Mouse (Mus musculus): ENCODE data around the gene Anks6. TPM values are rescaled to one million over a fixed set of nuclear protein-coding genes. Genes with fewer than 3 reads are reported as not detected.
A peak's percentile ranks its signal among the peaks of the same experiment; 100 is the strongest.

Anks6 gene
- total RNA-seq, 2 experiments from 2014 or later: 10.6 to 13.1 TPM

DNA sequence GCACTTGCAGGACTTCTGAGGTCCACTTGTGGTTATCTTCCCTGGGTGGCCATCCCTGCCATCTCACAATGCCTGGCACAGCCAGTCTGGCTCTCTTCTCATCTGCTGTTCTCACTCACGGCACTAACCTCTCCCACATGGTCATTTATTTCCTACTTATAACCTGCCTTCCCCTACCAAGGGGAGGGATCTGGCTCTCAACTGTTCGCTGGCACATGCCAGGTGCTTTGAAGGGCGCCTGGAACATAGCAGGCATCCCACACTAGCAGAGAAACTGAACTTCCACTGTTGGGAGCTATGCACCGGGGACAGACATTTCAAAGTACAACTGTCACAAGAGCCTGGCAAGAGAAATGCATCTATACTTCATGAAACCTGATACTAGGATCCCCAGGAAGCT lies 9.5 kb downstream of the Anks6 start:
- no peak for DNase-seq (ENCODE audit: low spot score in 2 of 2)

DNA sequence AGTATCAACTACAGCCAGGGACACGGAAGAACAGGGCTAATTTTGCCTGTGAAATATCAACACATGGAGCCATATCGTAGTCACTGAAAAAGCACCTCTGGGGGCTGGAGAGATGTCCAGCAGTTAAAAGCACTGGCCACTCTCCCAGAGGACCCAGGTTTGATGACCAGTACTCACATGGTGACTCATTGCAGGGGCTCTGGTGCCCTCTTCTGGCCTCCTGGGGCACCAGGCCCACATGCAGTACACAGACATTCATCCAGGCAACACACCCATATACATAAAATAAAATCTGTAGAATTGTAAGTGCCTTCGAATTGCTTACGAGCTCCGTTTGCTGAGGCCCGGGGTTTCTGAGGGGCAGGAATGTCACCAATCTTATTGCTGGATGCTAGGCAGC lies 10.3 kb downstream of the Anks6 start:
- DNase-seq (ENCODE audit: low spot score in 2 of 2): no peak

DNA sequence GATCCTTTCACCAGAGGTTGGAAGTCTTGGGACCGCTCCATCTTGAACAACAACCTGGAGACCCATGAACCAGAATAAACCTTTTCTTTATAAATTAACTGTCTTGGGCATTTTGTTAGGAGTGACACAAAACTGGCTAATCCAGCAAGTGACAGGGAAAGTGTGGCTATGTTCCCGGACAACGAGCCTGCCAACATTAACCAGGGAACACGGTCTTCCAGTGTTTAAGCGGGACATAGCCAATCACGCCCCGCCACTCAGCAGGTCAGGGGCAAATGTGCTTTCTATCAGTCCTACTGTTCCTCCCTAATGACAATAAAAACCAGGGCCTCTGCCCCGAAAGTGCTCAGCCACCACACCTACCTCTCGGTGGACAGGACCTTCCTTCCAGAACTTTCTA lies 13.4 kb downstream of the Anks6 start:
- no peak for DNase-seq (ENCODE audit: low spot score in 2 of 2)

DNA sequence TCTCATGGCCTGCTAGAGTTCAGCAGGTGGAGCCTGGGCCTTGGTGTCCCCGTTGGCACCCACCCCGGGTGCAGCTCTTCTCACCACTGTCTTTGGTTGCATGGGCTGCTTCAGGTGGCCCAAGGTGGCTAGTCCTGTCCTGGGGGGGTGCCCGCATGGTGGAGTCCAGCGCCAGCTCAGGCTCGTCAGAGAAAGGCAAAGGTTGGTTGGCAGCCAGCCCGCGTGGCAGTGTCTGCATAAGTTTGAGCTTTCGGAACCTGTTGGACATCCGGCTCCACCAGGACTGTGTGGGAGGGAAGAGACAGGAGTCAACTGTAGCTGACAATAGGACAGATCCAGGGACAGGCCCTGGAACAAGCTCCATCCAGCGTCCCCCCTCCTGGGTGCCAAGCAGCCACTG lies 17.6 kb downstream of the Anks6 start:
- DNase-seq (ENCODE audit: low spot score in 2 of 2): no peak

DNA sequence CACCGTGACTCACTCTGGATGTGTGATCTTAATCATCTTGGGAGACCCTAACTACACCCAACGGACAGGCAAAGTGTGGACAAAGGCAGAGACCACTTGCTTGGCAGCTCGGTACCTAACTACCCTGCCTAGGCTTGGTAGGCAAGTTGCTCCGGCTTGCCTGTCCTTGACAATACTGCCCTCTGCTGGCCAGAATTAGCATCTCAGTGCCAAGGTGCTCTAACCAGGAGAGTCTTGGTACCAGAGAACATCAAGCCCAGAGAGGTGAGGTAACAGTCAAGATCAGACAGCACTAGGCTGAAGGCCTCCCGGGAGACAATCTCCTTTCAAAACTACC lies 19.9 kb downstream of the Anks6 start:
- DNase-seq (ENCODE audit: low spot score in 2 of 2): no peak

DNA sequence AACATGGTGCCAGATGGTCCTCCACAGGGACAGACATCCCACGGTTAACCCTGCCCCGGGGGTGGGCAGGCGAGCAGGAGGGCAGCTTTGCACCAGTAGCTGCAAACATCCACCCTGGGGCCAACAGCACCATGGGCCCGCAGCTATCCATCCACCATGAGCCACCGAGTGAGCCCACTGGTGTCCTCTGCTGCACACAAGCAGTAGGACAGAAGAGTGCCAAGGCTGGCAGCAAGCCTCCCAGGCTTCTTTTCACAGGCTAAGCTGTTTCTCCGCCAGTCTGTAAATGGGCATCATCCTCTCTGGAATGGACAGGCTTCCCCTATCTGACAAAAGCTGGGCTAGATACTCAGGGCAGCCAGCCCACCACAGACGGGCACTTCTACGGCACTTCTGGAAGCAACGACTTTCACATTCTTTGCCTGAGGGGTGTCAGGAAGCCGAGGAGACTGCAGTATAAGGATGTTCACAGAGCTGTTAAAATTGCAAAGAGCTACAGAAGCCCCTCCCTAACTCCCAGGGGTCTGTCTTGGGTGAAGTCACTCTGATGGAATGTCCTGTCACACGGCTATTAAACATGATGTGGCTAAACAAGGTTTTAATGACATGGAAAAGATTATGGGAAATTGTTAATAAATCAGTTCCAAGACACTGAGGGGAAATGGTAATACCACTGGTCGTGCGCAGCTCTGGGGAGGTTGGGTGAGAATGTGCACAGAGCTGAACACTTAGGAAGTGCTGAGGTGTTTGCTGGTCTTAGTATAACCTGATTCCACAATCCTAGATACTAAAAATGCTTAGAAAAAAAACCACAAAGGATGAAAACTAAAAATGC lies 20.5 kb downstream of the Anks6 start:
- no peak for DNase-seq (ENCODE audit: low spot score in 2 of 2)

DNA sequence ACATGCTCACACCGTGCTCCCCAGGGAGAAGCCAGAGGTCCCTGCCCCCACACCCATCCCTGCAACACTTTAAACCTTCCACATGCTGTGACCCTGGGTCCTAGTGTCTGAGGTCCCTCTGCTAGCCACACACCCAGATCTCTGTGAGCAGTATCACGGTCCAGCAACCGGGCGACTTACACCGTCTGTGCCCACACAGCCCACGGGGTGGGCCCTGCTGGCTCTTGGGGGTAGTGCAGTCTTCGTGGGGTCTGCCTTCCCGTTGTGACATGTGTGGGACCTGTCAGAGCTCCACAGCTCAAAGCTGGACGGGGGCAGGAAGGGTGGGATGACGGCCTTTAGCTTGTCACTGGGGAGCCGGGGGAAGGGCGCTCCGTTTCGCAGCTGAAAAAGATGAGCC lies 21.7 kb downstream of the Anks6 start:
- no peak for DNase-seq (ENCODE audit: low spot score in 2 of 2)

DNA sequence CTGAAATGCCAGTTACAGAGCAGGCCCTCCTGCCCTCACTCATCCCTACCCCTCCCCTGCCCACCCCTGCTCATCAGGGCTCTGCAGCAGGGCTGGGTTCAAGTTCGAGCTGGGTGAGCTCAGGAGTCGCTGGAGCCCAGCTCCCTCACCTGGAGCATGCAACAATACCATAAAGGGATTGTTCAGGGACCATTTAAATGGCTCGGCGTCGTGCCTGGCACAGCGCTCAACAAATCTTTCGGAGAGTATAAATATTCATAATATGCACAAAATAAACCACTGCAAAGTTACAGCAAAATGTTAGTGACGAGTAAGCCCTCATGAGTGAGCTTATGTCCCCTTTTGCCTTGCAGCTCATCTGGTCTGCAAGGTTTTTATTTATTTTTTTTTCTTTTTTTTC lies 25.1 kb downstream of the Anks6 start:
- no peak for DNase-seq (ENCODE audit: low spot score in 2 of 2)

DNA sequence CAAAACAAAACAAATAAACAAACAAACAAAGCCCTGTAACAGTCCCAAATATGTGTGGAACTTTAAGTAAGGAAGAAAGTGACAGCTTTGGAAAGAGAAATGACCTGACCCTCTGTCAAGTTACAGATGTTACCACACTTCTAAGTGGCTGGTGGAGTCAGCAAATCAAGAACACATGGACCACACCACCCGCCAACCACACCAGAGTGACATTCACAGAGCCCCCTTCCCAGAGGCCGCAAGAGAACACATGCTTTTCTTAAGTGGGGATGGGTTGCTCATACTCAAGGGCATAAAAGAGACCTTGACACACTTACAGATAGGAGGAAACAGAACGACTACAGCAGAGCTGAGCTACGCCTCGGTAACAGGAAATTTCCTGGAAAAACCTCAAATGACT lies 28.4 kb downstream of the Anks6 start:
- no peak for DNase-seq (ENCODE audit: low spot score in 2 of 2)

DNA sequence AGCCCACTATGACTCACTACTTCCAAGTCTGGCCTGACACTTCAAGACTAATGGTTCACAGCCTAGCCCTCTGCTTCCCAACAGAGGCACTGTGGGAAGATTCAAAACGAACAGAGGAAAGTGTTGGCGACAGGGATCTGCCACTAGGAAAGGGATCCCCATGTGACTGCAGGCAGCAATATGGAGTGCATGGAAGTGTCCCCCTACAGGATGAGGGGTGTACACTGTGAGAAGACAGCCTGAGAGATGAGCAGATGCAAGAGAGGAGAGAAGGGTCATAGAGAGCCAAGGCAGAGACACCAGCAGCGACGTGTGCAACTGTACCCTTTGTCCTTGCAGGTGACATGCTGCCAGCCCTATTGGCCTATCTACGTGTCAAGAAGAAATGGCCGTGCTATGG lies 33.3 kb downstream of the Anks6 start:
- DNase-seq (ENCODE audit: low spot score in 2 of 2): no peak

DNA sequence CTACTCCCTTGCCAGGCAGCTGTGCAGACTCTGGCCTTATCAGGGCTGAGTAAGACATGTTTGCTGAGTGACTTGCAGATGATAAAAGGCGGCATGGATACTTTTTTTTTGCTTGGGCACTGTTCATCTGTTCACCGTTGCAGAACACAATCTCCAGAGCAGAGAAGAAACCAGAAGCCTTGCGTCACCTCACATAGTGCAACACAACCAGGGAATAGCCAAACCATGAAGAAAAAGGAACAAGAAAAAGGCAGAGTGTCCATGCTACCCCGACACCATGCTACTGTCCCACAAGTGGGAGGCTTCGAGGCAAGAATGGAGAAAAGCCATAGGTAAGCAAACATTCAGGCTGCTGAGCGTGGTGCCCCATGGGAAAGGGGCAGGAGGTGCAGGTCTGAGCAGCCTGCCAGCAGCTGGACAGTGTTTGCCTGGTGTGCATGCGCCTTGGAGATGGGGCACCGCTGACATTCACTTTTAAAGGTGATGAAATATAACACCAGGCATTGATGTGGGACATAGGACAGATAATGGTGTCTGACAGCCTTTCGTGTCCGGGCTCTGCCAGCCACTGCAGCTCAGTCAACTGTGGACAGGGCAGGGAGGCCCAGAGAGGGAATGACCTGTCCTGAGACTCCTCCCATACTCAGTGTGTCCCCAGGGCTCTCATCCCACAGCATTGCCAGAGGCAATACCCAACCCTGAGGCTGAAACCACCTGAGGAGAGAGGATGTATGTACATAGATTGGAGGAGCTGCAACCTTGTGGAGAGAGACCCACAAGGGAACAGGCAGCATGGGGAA lies 34.2 kb downstream of the Anks6 start:
- no peak for DNase-seq (ENCODE audit: low spot score in 2 of 2)

DNA sequence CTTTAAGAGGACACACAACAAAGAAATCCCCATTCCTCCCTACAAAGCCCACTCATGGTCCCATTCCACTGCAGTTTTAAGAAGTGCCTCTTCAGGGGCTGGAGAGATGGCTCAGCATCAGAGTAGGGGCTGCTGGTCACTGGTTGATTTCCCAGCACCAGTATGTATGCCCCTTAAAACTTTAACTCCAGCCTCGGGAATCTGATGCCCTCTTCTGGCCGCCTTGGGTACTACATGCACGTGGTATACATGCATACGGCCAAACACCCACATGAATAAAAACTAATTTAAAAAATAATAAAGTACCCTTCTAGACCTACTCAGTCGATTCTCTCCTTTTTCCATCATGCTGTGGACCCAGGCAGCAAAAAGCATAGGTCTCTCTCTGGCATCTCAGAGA lies 36.7 kb downstream of the Anks6 start:
- peak in 1 of 2 experiments; percentile 14 for DNase-seq (ENCODE audit: low spot score in 2 of 2)

DNA sequence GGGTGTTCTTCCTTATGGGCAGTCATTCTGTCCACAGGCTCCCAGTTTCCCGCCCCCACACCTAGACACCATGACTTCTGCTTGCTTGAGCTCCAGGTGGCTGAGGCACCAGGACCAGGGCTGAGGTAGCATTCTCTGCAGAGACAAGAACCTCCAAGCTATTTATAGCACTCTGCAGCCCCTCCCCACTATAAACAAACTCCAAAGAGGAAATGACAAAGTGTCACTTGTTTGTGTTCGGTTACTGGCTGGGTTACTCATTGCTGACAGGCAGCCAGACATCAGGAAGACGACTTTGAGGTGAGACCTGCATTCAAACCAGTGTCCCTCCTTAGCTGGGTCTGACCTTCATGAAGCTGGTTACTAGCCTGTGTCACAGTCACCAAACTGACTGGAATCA lies 42.1 kb downstream of the Anks6 start:
- DNase-seq (ENCODE audit: low spot score in 2 of 2): no peak

DNA sequence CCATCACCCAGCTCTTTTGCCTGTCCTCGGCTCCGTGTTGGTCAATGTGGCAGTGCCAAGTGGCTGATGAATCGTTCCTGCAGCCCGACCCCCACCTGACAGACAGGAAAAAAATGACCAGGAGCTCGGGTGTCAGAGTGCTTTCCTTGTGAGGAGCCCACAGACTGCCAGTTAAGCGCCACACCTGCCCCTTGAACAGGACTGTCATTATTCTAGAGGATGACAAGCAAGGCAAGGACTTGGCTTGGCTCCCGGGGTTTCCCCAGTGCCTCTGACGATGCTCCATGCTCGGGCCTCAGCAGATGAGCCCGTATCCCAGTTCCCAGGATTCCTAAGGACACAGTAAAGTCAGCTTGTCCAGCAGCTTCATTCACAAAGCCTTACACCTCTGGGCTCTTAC lies 44.8 kb downstream of the Anks6 start:
- DNase-seq (ENCODE audit: low spot score in 2 of 2): no peak

DNA sequence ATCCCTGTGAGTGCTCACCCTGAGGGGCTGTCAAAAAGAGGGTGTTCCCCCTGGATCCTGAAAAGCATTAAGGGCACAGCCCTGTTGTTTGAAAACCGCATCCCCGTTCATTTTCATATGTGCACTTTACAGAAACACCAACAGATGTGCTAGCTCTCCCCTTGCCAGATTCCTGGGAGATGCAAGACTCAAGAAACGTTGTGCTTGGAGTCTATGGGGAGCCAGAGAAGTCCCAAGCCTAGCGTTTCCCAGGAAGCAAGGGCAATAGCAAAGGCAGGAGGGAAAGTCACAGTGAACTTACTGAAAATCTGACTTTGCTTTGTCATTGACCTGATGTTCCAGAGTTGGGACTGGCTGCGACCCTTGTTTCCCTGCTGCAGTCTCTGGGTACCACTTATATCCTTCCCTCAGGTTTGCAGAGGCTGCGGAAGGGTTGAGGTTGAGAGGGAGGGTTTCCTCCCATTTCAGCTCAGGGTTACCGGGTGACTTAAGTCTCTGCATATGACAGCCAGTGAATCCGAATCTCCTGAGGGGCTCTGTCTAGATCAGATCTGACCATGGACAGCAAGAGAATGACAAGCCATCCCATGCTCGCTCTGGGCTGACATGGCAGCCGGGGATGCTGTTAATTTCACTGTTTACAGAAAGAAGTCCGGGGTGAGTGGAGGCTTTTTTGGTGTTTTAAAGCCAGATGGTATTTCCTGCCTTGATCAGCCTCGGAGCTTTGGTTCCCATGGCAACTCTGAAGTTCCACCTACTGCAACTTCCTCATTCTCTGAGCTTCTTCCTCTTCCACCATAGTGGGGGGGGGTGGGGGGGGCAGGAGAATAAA lies 46.6 kb downstream of the Anks6 start:
- DNase-seq (ENCODE audit: low spot score in 2 of 2): no peak

DNA sequence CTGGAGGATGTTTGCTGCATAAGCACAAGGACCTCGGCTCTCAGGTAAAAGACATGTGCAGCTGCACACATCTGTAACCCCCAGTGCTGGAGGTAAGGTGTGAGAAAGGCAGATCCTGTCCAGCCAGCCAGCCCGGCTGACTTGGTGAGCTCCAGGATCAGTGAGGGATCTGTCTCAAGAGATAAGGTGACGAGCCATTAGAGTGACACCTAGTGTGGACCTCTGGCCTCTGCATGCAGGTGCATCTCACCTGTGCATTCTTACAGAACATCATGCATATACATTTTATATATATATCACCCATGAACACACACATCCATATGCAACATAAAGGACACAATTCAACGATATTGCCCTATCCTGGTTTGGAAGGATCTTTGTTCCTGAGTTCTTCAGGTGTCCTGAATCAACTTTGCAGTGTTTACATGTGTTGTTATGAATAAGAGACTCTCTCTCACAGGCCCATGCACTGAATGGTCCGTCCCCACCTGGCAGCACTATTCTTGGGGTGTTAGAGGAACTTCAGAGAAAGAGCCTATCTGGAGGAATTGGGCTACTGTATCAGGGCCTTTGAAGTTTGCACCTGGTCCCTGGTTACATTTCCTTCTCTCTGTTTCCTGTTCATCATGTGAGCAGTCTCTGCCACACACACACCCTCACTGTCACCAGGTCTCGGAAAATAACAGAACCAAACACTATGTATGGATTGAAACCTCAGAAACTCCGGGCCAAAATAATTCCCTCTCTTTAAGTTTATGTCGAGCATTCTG lies 56.4 kb downstream of the Anks6 start:
- no peak for DNase-seq (ENCODE audit: low spot score in 2 of 2)

DNA sequence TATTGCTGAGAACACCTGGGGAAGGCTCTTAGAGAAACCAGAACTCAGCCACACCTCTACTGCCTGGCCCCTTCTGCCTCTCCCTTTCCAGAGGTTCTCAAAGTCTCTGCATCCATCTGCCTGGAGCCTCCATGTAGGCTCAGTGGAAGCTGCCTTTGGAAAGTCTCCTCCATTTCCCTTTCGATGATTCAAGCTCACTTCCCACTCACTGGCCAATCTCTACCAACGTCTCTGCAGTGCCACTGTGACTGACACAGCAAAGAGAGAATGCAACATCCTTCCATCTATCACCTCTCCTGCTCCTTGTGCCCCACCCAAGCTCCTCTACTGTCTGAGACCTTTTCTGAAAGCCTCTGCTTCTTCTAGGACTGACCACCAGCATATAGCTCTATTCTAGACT lies 59.3 kb downstream of the Anks6 start:
- no peak for DNase-seq (ENCODE audit: low spot score in 2 of 2)

DNA sequence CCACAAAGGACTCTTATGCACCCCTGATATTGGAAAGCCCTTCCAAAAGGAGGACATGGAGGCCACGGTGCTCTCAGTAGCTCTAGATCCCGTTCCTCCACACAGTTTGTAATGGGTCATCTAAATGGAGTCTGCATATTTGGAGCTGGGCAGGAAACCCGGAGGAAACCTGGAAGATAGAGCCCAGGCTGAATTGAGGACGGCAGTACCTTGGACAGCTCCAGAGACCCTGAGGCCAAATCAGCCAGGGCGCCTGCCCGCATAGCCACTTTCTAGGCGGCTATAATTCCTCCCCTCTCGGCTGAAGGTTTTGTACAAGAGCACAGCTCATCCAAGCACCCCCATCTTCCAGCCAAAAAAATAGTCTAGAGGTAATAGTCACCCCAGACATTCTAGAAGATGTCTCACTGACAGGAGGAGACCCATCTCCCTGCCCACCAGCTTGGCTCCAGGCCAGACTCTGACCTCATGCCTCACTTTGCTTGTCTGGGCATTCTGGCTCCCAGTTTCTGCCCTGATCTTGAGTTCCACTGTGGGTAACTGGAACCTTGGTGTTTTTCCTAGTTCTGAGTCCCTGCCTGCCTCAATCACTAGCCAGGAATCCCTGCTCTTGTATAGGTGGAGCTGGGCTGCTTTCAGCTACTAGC lies 64.3 kb downstream of the Anks6 start:
- DNase-seq (ENCODE audit: low spot score in 2 of 2): peak; percentile 22 to 24

DNA sequence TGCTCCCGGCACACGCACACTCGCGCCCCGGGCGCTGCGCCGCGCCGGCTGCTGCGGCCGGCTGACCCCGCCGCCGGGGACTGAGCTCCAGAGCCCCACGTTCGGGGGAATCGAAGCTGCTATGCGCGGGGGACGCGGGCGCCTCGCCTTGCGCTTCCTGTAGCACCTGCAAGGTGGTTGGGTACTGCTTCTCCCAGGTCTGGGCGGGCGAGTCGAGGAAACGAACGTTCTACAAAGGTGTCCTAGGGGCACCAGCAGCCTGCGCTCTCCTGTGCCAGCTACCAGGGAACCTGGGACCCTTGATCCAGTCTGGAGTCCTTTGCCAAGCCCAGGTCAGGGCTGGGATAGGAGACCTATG lies 65.3 kb downstream of the Anks6 start:
- DNase-seq (ENCODE audit: low spot score in 2 of 2): no peak

Data from adrenal gland, postnatal 4 days (tissue).